Mouse (Mus musculus) mature B cell (primary cell): ENCODE data around the gene 1700066M21Rik.

Source experiments
- in situ Hi-C: fragments of 300-500 bp; cut with MboI; formaldehyde crosslinking; loops from 2 replicates; pipeline ENCODE4 v1.14.3; 2019

The 1700066M21Rik gene

GRCm38 (mm10) chr1:57392417-57392816, 15.0 kb downstream of the 1700066M21Rik start:
- in situ Hi-C loops = no loop called here

- in situ Hi-C loops = no loop called here
Observed at GRCm38 (mm10) chr1:57394051-57394450, 16.6 kb downstream of the 1700066M21Rik start.

- in situ Hi-C loops = loop anchor here (25.0 kb wide), 1 partner anchor 887 kb away; the partner anchor contains the start of gene Aox2
Observed at GRCm38 (mm10) chr1:57400321-57400720, 22.9 kb downstream of the 1700066M21Rik start.

- in situ Hi-C loops = loop anchor here (25.0 kb wide), 1 partner anchor 886 kb away; the partner anchor contains the start of gene Aox2
Observed at GRCm38 (mm10) chr1:57400877-57401276, 23.5 kb downstream of the 1700066M21Rik start.

GRCm38 (mm10) chr1:57402116-57402515, 24.7 kb downstream of the 1700066M21Rik start:
- in situ Hi-C loops = loop anchor here (25.0 kb wide), 1 partner anchor 885 kb away; the partner anchor contains the start of gene Aox2

GRCm38 (mm10) chr1:57406187-57407151, 29.0 kb downstream of the 1700066M21Rik start, which contains the start of the genes Maip1 and Tyw5:
Gene Maip1 (plus strand): TSS chr1:57406328.
Gene Tyw5 (minus strand): TSS chr1:57407101.
- in situ Hi-C loops = loop anchor here (25.0 kb wide), 1 partner anchor 881 kb away; the partner anchor contains the start of gene Aox2

- in situ Hi-C loops = loop anchor here (25.0 kb wide), 1 partner anchor 878 kb away; the partner anchor contains the start of gene Aox2
Observed at GRCm38 (mm10) chr1:57408994-57409393, 31.6 kb downstream of the 1700066M21Rik start.

GRCm38 (mm10) chr1:57413397-57413796, 36.0 kb downstream of the 1700066M21Rik start:
- in situ Hi-C loops = loop anchor here (25.0 kb wide), 1 partner anchor 874 kb away; the partner anchor contains the start of gene Aox2

- in situ Hi-C loops = loop anchor here (25.0 kb wide), 1 partner anchor 864 kb away; the partner anchor contains the start of gene Aox2
Observed at GRCm38 (mm10) chr1:57423696-57424095, 46.3 kb downstream of the 1700066M21Rik start.

- in situ Hi-C loops = loop anchor here (25.0 kb wide), 1 partner anchor 609 kb away; the partner anchor contains the start of gene Aox1
Observed at GRCm38 (mm10) chr1:57428368-57429308, 51.2 kb downstream of the 1700066M21Rik start.

- in situ Hi-C loops = loop anchor here (25.0 kb wide), 1 partner anchor 607 kb away; the partner anchor contains the start of gene Aox1
Observed at GRCm38 (mm10) chr1:57429786-57430483, 52.5 kb downstream of the 1700066M21Rik start.

GRCm38 (mm10) chr1:57433141-57433540, 55.7 kb downstream of the 1700066M21Rik start:
- in situ Hi-C loops = loop anchor here (25.0 kb wide), 1 partner anchor 604 kb away; the partner anchor contains the start of gene Aox1
